Mouse (Mus musculus): ENCODE results near the gene Fam160a1.
A peak's percentile ranks its signal among the peaks of the same experiment; 100 is the strongest.

Gene Fam160a1

DNA sequence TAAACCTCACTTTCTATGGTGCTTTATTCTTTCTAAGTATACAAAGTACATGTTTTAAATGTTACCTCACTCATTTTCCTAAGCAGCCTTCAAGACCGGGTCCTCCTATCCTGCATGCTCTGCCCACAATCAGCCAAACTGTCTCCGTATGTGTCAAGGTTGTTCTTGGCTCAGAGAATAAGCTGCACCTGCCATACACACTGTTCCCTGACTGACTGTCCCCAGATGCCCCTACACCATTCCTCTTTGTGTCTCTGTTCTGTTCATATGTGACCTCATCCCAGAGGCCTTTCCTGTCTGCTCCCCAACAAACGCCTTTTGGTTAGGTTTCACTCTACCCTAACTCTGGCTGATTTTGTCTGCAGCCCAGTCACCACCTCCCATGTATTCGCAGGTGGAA, 10.2 kb upstream of the Fam160a1 start:
- no peak for DNase-seq (ENCODE audit: low spot score)

- peak; percentile 26 for DNase-seq (ENCODE audit: low spot score)
Measured at GRCm38 (mm10) chr3:85820839-85821548, 3.9 kb upstream of the Fam160a1 start.

DNA sequence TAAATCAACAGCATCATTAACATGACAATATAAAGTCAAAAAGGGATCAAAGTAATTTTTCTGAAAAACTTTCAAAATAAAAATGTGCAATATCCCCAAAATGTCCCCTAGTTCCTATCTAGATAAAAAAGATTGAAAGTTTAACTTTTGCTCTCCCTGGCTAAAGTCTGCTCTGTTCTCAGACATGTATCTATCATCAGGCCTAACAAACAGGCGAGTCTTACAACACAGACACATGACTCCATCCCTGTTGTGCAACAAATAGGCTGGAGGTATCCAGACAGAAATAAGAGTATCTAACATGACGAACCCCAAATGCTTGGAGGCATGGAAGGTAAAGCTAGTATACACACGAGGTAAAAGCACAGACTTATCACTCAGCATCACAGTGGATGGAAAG, 2.2 kb upstream of the Fam160a1 start:
- no peak for DNase-seq (ENCODE audit: low spot score)

GRCm38 (mm10) chr3:85814241-85814640, 2.9 kb downstream of the Fam160a1 start:
- no peak for DNase-seq (ENCODE audit: low spot score)

DNA sequence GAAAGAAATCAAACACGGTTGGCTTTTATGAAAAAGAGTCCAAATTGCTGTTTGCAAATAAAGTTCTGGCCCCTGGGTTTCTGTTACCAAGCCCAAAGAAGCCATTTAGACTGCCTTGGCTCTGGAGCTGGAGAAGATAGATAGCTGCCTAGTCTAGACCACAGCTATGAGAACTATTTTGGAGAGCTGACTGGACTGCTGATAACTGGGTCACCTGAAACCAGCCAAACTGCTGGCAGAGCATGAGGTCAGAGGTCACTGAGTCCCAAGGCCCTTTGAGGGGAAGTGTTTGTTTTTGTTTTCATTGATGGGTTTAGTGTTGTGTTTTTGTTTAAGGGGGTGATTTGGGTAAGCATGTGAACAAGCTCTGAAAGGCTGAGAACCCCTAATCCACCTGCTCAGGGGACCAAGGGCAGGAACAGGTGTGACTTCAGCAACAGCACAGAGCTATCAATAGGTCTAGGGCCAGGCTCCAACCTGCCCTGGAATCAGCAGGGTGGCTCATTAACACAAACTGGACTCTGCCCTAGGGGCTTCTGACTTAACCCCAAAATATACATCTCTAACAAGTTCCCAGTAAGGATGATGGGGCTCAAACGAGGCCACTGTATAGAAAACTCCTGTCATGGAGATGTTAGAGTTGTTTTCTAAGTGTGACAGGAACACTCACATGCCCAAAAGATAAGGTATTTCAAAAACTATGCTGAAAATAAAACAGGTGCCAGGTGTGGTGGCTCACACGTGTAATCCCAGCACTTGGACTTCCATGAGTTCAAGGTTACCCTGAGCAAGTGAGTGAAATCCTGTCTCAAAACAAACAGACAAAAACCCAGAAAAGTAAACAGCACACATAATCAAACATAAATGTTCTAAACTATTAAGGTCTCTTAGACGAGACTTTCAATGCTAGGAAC, 3.7 kb downstream of the Fam160a1 start:
- no peak for DNase-seq (ENCODE audit: low spot score)

DNA sequence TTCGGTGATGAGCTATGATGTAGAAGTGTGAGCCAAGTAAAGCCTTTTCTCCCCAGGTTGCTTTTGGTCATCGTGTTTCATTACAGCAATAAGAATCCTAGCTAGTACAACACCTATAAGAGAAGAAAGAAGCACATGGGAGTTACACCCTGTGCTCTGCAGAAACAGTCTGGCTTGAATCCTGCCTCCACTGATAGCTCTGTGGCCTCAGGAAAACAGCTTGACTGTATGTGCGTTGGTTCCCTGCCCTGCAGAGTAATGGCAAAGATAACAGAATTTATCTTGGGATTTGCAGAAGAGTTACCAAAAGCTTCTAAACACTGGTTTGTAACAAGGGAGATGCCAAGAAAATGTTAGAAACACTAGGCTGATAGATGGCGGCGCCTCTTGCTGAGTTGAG, 5.1 kb downstream of the Fam160a1 start:
- no peak for DNase-seq (ENCODE audit: low spot score)

DNA sequence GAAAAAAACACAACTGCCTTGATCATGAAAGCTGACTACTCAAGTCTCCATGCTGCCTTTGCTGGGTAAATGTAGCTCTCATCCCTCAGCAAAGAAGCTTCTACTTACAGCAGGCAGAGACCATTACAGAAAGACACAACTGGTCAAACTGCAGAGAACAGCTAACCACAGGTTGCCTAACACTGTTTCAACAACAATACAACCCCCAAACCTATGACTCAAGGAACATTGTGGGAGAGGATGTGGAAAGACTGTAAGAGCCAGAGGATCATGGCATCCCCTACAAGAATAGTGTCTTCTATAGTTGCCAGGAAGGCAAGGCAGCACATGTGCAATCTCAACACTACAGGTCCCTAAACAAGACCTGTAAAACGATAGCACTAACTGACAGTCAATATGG, 23.9 kb downstream of the Fam160a1 start:
- no peak for DNase-seq (ENCODE audit: low spot score)

- DNase-seq (ENCODE audit: low spot score) = no peak
Measured at GRCm38 (mm10) chr3:85789748-85790147, 27.3 kb downstream of the Fam160a1 start.

DNA sequence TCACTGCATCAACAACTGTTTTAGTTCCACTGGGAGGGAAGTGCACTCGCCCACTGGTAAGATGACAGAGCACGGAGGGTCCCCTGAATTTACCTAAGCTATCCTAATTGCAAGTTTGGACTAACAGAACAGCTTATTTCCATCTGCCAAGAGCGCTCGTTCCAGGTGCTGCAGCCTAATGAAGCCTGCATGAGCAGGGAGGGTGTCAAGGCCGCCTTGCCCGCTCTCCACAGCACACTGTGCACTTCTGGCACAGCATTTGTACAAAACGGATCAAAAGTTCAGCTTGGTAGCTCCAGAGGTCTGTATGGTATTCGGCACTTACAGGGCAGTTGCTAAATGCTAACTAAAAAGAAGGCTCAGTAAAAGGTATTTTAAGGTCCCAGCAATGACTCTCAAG, 30.6 kb downstream of the Fam160a1 start:
- DNase-seq (ENCODE audit: low spot score) = no peak

DNA sequence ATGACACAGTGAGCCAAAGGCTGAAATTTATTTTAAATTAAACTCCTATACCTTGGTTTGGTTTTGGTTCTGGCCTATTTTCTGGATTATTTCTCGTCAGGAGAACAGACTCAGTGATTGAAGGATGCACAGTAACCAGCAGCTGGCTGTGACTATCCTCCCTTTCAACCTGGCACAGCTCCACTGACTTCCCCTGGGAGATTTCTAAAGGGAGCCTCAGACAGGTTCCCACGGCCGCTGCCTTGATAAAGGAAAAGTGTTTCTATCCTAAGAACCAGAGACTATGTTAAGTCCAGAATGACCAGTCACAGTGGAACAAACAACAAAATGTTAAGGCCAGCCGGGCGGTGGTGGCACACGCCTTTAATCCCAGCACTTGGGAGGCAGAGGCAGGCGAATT, 36.2 kb downstream of the Fam160a1 start:
- no peak for DNase-seq (ENCODE audit: low spot score)

- peak; percentile 25 for DNase-seq (ENCODE audit: low spot score)
Measured at GRCm38 (mm10) chr3:85780332-85780731, 36.8 kb downstream of the Fam160a1 start.

DNA sequence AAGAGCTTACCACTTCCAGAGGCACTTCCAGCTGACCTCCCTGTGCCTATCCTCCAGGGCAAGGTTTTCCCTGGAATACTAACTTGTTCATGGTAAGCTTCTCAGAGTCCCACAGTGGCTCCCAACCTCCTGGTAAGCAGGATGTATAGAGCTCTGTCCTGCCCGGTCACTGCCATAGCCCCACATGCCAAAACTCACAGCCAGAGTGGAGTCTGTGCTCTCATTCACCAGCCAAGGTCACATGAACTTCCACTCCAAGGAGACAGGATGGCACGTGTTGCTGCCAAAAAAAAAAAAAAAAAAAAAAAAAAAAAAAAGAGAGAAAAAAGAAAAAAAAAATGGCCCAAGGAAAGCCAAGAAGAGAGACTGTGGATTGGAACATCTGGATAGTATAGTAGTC, 39.2 kb downstream of the Fam160a1 start:
- DNase-seq (ENCODE audit: low spot score) = no peak

DNA sequence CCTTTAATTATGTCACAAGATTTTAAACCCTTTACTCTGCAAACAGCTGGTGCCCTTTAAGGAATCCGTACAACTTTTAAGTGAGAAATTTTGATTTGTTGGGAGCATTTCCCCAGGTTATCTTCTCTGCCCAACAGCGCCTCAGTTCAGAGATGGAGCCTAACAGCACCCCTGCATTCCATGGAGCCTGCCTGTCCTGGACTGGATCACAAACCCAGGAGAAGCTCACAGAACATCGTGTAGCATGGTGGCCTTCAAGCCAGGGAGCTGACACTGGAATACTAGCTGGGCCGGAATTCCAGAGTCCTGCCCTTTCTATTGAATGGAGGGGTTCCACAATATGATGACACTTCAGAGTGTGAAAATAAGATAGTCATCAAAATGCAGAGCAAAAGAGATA, 39.7 kb downstream of the Fam160a1 start:
- DNase-seq (ENCODE audit: low spot score) = no peak

- no peak for DNase-seq (ENCODE audit: low spot score)
Measured at GRCm38 (mm10) chr3:85776707-85777106, 40.4 kb downstream of the Fam160a1 start.

DNA sequence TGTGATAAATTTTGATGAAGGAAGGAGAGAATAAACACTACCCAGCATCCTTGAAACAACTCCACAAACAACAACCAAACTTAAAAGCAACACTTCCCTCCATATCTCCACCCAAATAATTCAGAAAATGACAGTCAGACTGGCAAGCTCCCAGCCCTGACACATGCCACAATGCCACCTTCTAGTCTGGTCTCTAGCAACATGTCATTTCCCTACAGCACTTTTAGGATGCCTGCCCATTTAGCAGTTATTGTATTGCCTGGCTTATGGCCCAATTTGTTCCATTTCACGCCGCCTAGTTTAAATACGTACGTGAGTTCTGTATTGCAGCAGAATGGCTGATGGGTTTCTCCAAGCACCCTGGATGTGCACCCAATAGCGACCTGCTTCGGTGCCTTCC, 41.0 kb downstream of the Fam160a1 start:
- no peak for DNase-seq (ENCODE audit: low spot score)

- DNase-seq (ENCODE audit: low spot score) = no peak
Measured at GRCm38 (mm10) chr3:85773886-85774285, 43.2 kb downstream of the Fam160a1 start.

DNA sequence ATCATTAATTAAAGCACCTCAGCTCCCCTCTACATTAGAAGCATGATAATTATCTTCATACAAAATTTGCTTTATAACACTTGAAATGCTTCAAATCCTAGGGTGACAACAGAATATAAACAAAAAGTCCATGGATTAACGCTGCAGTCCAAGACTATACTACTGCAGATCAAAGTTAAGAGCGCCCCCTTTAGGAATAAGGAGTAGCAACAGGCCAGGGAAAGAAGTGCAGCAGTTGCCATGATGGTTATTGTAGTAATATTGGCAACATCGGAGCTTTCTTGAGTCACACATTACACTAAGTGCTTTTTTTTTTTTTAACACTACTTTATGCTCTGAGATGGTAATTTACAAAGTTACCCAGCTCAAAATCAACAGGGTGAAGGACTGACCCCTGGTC, 43.7 kb downstream of the Fam160a1 start:
- peak; percentile 65 for DNase-seq (ENCODE audit: low spot score)

DNA sequence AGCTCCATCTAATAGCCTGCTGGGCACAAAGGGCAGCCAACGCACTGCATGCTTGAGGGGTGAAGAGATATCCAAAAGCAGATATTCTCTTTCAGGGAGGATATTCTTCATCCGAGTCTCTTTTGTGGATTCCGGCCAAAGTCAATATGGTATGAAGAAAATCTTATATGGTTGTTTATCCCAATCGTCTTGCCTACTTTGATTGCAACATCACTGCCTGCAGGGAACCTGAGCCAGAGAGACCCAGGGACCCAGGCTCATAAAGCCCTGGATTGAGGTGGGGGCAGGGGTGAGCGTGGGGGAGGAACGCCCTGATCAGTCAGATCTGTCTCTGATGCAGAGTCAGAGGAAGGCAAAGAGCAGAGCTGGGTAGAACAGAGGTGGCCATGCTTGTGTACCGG, 52.2 kb downstream of the Fam160a1 start:
- DNase-seq (ENCODE audit: low spot score) = peak; percentile 34

DNA sequence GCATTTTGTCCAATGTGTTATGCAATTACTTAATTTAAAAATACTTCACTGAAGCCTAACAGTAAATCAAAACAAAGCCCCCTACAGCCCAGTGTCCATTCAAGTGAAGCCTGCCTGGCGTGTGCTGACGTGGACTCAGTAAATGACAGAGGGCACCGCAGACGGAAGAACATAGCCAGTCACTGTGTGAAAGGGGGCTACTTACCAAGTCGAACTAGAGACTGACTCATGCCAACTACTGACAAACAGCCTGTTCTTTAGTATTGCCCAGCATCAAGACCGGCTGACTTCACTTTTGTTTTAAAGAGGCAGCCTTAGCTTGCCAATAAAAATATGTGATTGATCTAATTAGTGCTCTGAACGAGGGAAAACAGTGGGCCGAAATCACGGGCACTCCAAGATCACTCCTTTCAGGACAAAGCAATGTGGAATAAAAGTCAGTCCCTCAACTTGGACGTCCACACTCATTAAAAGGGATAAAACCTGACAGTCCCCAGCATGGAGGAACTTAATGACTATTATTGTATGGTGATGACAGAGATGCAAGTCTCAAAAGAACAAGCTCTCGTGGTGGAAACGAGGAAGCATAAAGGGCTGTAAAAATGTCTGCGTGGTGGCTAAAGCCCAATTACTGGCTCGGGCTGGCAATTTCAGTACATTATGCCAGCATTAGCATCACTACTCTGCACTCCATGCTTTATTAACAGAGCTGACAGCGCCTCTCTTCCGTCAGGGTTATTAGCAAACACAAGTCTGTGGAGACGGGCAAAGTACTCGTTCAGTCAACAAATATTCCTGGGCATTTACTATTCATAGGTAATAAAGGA, 52.9 kb downstream of the Fam160a1 start:
- DNase-seq (ENCODE audit: low spot score) = peak; percentile 76

- no peak for DNase-seq (ENCODE audit: low spot score)
Measured at GRCm38 (mm10) chr3:85757944-85758343, 59.1 kb downstream of the Fam160a1 start.

- DNase-seq (ENCODE audit: low spot score) = no peak
Measured at GRCm38 (mm10) chr3:85757435-85757834, 59.7 kb downstream of the Fam160a1 start.

DNA sequence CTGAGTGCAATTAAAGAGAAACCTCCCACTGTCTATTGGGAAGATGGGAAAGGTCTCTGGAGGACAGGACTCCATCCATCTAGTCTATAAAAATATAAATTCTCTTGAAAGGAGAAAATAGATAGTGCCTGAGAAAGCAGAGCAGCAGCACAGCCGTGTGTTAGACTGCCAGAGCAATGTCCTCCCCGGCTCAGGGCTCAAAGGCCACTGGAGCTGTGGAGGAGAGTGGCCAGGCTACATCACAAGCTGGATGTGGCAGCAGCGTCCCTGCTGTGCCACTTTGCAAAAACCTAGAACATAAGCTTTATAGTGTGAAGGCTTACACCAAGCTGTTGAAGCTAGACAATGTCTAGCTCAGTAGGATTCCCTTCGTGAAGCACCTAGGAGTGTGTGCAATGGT, 67.7 kb downstream of the Fam160a1 start:
- DNase-seq (ENCODE audit: low spot score) = no peak

DNA sequence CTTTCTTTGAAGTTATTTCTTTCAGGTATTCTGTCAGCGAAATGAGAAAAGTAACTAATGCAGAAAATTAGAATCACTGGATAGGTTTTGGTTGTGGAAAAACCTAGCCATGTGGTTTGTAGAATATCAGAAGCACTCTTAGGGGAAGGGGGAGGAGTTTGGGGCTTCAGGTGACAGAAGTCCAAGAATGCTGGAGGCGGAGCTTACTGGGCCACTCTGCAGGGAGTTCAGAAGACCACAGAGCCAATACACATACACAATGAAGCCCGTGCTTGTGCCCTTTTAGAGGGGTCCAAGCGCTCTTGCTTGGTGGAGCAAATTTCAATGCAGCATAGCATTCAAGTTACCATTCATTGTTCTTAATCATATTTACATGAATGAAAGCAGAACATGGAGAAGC, 68.2 kb downstream of the Fam160a1 start:
- peak; percentile 24 for DNase-seq (ENCODE audit: low spot score)

Measured in retina, embryonic 14.5 days (tissue).